Mouse (Mus musculus) heart, embryonic 16.5 days (tissue): ENCODE measurements at regions not wholly inside any gene's neighbourhood (a gene's known extent, or its start where the extent isn't known, plus 50 kb on each side); places are given as distances from the start of the nearest gene placed in this dataset.

Source experiments
- ATAC-seq: fragments of 200-750 bp; cut with Nextera tagmentation; replicated peaks from 2 replicates; pipeline ENCODE4 v1.8.0; 2017; ENCODE audit warnings: moderate number of reproducible peaks; ENCODE audit not compliant: insufficient read depth, low FRiP score; ENCODE audit errors: extremely low read depth
- H3K27ac ChIP-seq: fragments of 300-500 bp; sonication (generic); 2 replicates; pipeline ENCODE4 v1.5.1; 2014; ENCODE audit warnings: mild to moderate bottlenecking, low read length, control low read depth, moderate library complexity
- H3K27me3 ChIP-seq: fragments of 300-500 bp; sonication (generic); 2 replicates; pipeline ENCODE4 v1.6.1; 2014; ENCODE audit warnings: low read length, mixed read lengths; ENCODE audit not compliant: control insufficient read depth, insufficient read depth
- H3K36me3 ChIP-seq: fragments of 300-500 bp; sonication (generic); 2 replicates; pipeline ENCODE4 v1.6.1; 2014; ENCODE audit not compliant: control insufficient read depth, insufficient read depth
- H3K4me1 ChIP-seq: fragments of 300-500 bp; sonication (generic); 2 replicates; pipeline ENCODE4 v1.6.1; 2014; ENCODE audit warnings: low read length, mixed read lengths; ENCODE audit not compliant: control insufficient read depth, insufficient read depth
- H3K4me2 ChIP-seq: fragments of 300-500 bp; sonication (generic); 2 replicates; pipeline ENCODE4 v1.6.1; 2014; ENCODE audit warnings: low read depth, mild to moderate bottlenecking, control low read depth, low read length
- H3K4me3 ChIP-seq: fragments of 300-500 bp; sonication (generic); 2 replicates; pipeline ENCODE4 v1.5.1; 2014; ENCODE audit warnings: mild to moderate bottlenecking, control low read depth, low read length
- H3K9ac ChIP-seq: fragments of 300-500 bp; sonication (generic); 2 replicates; pipeline ENCODE4 v1.6.1; 2014; ENCODE audit warnings: low read length, control low read depth
- H3K9me3 ChIP-seq: fragments of 300-500 bp; sonication (generic); replicated peaks from 2 replicates; pipeline ENCODE4 v1.6.1; 2016; ENCODE audit warnings: low read length; ENCODE audit not compliant: control insufficient read depth
- WGBS: fragments of 180-500 bp; shearing (Covaris S2); extraction: QIAGEN DNeasy Blood & Tissue Kit; methylation state at CpG from one replicate; pipeline ENCODE4 v1.1.7; 2014; 5-methylcytosine and 5-hydroxymethylcytosine counted together

DNA sequence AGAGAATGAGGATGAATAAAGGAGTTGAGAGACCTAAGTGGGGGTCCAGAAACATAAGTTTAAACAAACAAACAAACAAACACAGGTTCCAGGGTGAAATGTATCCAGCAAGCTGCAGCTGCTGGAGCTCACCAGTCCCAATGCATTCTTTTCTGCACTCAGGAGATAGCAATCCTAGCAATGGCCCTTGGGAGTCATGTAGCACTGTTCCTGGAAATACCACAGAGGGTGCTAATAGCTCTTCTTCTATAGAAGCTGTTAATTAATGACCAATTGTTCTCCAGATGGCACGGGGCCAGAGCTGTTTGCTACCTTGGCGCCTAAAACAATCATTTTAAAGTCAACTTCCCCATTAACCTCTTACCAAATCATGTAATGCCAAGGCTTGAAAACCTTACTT is 622.8 kb upstream of the Nrsn1 start:
- WGBS = 27% methylated on average over 2 of the region's 2 CpGs
- no peak for ATAC-seq
- Histone ChIP-seq H3K36me3 (no peaks in the 10 kb centered on the region), H3K27me3 (no peaks in the 10 kb centered on the region), H3K4me1 (no peaks in the 10 kb centered on the region), H3K4me2 (no peak overlapping the region), H3K27ac (no peak overlapping the region), H3K9me3 (no peaks in the 10 kb centered on the region), H3K4me3 (no peak overlapping the region), H3K9ac (no peak overlapping the region)

DNA sequence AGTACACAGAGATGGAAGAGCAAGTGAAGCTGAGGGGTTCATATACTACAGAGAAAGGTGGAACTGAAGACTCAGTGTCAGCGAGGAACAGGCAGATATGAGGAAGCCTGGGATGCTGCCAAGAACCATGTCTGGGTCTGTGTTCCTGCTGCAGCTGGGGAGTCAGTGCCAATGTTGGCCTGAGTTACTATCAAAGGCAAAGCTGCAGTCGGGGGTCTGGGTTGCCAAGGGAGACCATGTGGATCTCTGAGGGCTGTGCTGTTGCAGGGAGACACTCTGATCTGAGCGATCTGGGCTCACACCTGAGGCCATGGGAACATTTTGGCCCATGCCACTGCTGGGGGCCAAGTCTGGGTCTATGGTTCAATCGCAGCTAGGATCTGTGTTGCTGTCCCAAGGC is 612.5 kb upstream of the Nrsn1 start:
- Histone ChIP-seq H3K4me1 (peaks cover 2% of the 10 kb centered on the region; the same call in 1 of the 2 replicates), H3K9ac (no peak overlapping the region), H3K4me2 (no peak overlapping the region), H3K27me3 (no peaks in the 10 kb centered on the region), H3K36me3 (no peaks in the 10 kb centered on the region), H3K27ac (no peak overlapping the region), H3K4me3 (no peak overlapping the region), H3K9me3 (no peaks in the 10 kb centered on the region)
- no peak for ATAC-seq
- WGBS = 55% methylated on average over 4 of the region's 4 CpGs

DNA sequence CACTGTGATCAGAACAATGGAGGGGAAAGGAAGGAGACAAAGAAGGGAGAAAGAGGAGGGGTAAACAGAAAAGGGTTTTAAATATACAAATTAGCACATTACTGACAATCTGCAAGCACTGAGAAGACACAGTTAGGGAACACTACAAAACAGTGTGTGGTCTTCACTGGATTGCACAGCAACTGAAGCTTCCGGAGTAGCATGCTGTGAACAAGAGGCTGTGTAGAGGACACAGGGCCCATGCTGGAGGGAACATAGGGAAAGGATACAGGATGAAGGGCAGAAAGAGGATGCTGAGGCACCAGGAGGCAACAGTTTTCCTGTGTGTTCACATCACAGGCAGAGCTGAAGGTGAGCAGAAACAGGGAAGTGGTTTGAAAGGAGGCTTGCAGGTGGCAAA is 598.6 kb upstream of the Nrsn1 start:
- no peak overlapping the region for H3K27ac ChIP-seq
- no peaks in the 10 kb centered on the region for H3K4me1 ChIP-seq
- no peaks in the 10 kb centered on the region for H3K36me3 ChIP-seq
- H3K4me2 ChIP-seq = no peak overlapping the region
- H3K9me3 ChIP-seq = no peaks in the 10 kb centered on the region
- 89% methylated on average over 1 of the region's 1 CpGs for WGBS
- H3K27me3 ChIP-seq = no peaks in the 10 kb centered on the region
- H3K9ac ChIP-seq = no peak overlapping the region
- ATAC-seq = no peak
- no peak overlapping the region for H3K4me3 ChIP-seq

DNA sequence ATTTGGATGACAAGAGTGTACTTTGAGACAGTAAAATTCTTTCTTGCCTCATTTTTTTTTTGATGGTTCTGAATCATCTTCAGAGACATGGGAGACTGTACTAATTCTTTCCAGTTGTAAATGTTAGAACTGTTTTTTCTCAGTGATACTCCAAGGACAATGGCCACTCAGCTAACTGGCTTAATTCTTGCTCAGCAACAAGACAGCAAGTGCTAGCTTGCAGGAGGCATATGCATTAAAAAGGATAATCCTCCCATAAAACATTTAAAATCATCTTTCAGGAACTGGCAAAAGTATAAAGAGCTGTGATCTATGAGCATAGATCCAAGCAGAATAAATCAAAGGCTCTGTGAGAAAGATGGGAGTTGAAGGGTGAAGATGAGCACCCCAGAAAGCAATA is 587.9 kb upstream of the Nrsn1 start:
- Histone ChIP-seq H3K9ac (no peak overlapping the region), H3K27me3 (no peaks in the 10 kb centered on the region), H3K9me3 (no peaks in the 10 kb centered on the region), H3K27ac (no peak overlapping the region), H3K4me1 (no peaks in the 10 kb centered on the region), H3K36me3 (no peaks in the 10 kb centered on the region), H3K4me2 (no peak overlapping the region), H3K4me3 (no peak overlapping the region)
- no peak for ATAC-seq

- 53% methylated on average over 3 of the region's 3 CpGs for WGBS
Measured at GRCm38 (mm10) chr13:25857569-25857968, 587.3 kb upstream of the Nrsn1 start.

GRCm38 (mm10) chr13:25857096-25857495 is 586.8 kb upstream of the Nrsn1 start:
- Histone ChIP-seq H3K9me3 (no peaks in the 10 kb centered on the region), H3K27me3 (no peaks in the 10 kb centered on the region), H3K27ac (no peak overlapping the region), H3K4me3 (no peak overlapping the region), H3K4me1 (no peaks in the 10 kb centered on the region), H3K9ac (no peak overlapping the region), H3K36me3 (no peaks in the 10 kb centered on the region), H3K4me2 (no peak overlapping the region)
- no peak for ATAC-seq
- 77% methylated on average over 3 of the region's 3 CpGs for WGBS

More at GRCm38 (mm10) chr13:25857569-25857968, 587.3 kb upstream of the Nrsn1 start:
- Histone ChIP-seq H3K9ac (no peak overlapping the region), H3K4me2 (no peak overlapping the region), H3K4me1 (no peaks in the 10 kb centered on the region), H3K9me3 (no peaks in the 10 kb centered on the region), H3K36me3 (no peaks in the 10 kb centered on the region), H3K4me3 (no peak overlapping the region), H3K27me3 (no peaks in the 10 kb centered on the region), H3K27ac (no peak overlapping the region)
- no peak for ATAC-seq

- no peak overlapping the region for H3K9ac ChIP-seq
- 87% methylated on average over 2 of the region's 2 CpGs for WGBS
- H3K27me3 ChIP-seq = no peaks in the 10 kb centered on the region
- no peak for ATAC-seq
- H3K4me3 ChIP-seq = no peak overlapping the region
- H3K4me2 ChIP-seq = no peak overlapping the region
- no peaks in the 10 kb centered on the region for H3K36me3 ChIP-seq
- H3K27ac ChIP-seq = no peak overlapping the region
- H3K9me3 ChIP-seq = no peaks in the 10 kb centered on the region
- no peaks in the 10 kb centered on the region for H3K4me1 ChIP-seq
Measured at GRCm38 (mm10) chr13:25856549-25856948, 586.2 kb upstream of the Nrsn1 start.

DNA sequence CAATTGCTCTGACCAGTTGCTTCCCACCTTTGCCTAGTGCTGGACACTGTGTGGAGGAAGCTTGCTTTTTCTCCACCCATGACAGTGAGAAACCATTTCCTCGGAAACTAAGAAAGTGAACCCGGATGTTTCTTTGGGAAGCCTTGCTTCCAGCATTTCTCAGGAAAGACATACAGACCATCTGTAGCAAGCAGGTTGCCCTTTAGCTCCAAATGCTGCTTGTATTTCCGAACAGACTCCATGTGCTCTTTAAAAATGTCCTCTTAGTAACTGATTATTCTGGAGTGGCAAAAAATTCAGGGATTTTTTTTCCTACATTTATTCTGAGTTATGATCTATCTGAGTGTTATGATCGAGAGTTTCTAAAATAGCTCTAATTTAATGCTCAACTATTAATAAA is 577.9 kb upstream of the Nrsn1 start:
- 73% methylated on average over 4 of the region's 4 CpGs for WGBS
- no peaks in the 10 kb centered on the region for H3K9me3 ChIP-seq

GRCm38 (mm10) chr13:25838237-25838636 is 567.9 kb upstream of the Nrsn1 start:
- no peaks in the 10 kb centered on the region for H3K4me1 ChIP-seq
- ATAC-seq = no peak
- no peaks in the 10 kb centered on the region for H3K27me3 ChIP-seq
- no peak overlapping the region for H3K9ac ChIP-seq
- H3K36me3 ChIP-seq = no peaks in the 10 kb centered on the region
- 81% methylated on average over 4 of the region's 4 CpGs for WGBS
- no peak overlapping the region for H3K4me3 ChIP-seq
- H3K27ac ChIP-seq = no peak overlapping the region
- H3K9me3 ChIP-seq = no peaks in the 10 kb centered on the region
- H3K4me2 ChIP-seq = no peak overlapping the region

More for the DNA sequence above, 577.9 kb upstream of the Nrsn1 start:
- H3K27ac ChIP-seq = no peak overlapping the region
- no peaks in the 10 kb centered on the region for H3K4me1 ChIP-seq
- H3K9ac ChIP-seq = no peak overlapping the region
- no peak for ATAC-seq
- H3K27me3 ChIP-seq = no peaks in the 10 kb centered on the region
- no peaks in the 10 kb centered on the region for H3K36me3 ChIP-seq
- H3K4me2 ChIP-seq = no peak overlapping the region
- H3K4me3 ChIP-seq = no peak overlapping the region
